Mouse (Mus musculus) spleen, postnatal 14 days (tissue): Measurements from ENCODE around the gene Lkaaear1.

Experiments used
- DNase-seq, 2 experiments: peaks; one replicate each; pipeline ENCODE4 v3.0.0; 2021 to 2022; ENCODE audit warnings: low spot score in 2 of 2

Gene Lkaaear1

GRCm38 (mm10) chr2:181653523-181653922 lies 44.7 kb downstream of the Lkaaear1 start:
- no peak for DNase-seq

- no peak for DNase-seq
Measured at GRCm38 (mm10) chr2:181653065-181653464, 45.2 kb downstream of the Lkaaear1 start.

DNA sequence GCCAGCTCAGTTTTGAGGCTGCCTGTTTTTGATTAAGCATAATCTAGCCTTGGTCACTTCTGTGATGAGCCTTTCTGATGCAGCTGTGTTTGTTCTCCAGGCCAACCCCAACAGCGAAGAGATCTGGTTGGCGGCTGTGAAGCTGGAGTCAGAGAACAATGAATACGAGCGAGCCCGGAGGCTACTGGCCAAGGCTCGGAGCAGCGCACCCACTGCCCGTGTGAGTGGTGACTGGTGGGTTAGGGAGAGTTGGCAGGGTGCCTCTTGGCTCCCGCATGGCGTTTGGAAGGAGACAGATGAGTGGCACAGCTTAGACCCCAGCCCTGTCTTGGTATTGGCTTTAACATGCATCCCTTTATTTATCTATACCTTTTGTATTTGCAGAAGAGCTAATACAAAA lies 49.3 kb downstream of the Lkaaear1 start:
- DNase-seq = no peak
